Mouse (Mus musculus) gastrocnemius, postnatal 14 days (tissue): ENCODE measurements at regions not wholly inside any gene's neighbourhood (a gene's known extent, or its start where the extent isn't known, plus 50 kb on each side); places are given as distances from the start of the nearest gene placed in this dataset.
"Not testable (repeated sequence)": the region's sequence is repeated elsewhere in the genome, so short reads cannot be mapped to it uniquely, and the experiment has no call there.

ENCODE experiments used
- DNase-seq: peaks from one replicate; pipeline ENCODE4 v3.0.0; 2021; ENCODE audit warnings: mixed read lengths
- intact Hi-C: fragments of 180-260 bp; cut with DNase I; formaldehyde crosslinking; loops from one replicate; pipeline ENCODE4 v1.15.1; 2025; ENCODE audit warnings: low total_unique reads

DNA sequence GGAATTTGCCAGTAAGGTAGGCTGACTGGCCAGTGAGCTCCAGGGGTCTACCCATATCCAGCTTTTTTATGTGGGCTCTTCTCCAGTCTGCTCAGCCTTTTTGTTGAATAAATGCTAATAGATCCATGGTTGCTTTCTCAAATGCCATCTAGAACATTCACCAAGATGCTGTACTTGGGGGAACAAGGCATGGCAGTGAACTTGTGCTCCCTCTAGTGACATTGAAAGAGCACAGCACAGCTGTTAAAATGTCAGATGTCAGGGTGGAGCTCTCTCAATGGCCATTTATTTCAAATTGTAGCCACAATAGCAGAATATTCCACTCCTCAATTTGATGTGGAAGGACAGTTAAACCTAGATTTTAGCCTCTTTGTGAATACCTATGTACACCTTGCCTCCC, 86.3 kb downstream of the Kcnk1 start:
- intact Hi-C loops, result loop anchor here (5.0 kb wide), 1 partner anchor 129 kb away; no protein-coding TSS in a partner anchor
- DNase-seq, result no peak

DNA sequence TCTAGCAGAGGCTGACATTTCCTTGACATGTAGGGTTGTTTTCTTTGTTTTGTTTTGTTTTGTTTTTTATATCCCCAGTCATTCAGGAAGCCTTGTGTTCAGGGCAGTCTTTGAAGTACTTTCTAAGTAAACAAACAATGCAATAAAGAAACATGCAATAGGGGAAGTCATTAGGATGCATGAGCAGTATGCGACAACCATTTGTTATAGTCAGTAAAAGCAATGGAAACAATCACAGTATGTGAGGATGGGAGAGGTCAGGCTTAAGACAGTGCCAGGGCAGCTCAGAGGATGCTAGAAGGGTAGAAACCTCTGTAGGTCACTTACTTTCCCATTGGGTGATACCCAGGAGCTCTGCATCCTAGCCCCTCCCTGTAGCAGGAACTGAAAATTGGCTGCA, 87.9 kb downstream of the Kcnk1 start:
- intact Hi-C loops, result loop anchor here (5.0 kb wide), 1 partner anchor 131 kb away; no protein-coding TSS in a partner anchor
- no peak for DNase-seq

DNA sequence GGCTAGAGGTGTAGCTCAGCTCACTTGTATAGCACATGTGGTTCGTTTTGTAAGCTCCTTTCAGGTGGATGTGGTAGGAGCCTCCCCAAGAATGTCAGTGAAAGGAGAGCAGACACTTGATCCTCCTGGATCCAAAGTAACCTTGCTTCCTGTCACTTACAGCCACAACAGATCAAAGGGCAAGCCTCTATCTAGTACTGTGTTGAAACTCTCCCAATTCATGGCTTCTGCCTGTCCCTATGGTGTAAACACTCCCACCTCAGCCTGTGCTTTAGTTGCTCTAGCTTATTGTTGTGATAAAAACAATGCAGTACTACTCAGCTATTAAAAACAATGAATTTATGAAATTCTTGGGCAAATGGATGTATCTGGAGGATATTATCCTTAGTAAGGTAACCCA, 95.8 kb downstream of the Kcnk1 start:
- intact Hi-C loops, result no loop called here

DNA sequence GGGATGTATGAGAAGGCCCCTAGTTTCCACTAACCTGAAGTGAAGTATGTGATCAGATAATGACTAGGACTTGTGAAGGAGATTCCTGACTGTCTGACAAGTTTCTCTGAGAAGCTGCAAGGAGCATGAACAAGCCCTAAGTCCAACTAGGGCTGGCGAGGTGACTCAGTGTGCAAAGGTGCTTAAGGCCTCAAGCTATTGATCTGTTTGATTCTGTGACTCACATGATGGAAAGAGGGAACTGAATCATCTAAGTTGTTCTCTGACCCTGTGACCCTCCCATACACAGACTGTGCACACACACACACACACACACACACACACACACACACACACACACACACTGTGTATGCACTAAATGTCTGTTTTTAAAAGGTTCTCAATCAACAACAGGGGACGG, 99.0 kb downstream of the Kcnk1 start:
- intact Hi-C loops, result no loop called here
- DNase-seq, result no peak

More for the DNA sequence above, 95.8 kb downstream of the Kcnk1 start:
- DNase-seq, result no peak

DNA sequence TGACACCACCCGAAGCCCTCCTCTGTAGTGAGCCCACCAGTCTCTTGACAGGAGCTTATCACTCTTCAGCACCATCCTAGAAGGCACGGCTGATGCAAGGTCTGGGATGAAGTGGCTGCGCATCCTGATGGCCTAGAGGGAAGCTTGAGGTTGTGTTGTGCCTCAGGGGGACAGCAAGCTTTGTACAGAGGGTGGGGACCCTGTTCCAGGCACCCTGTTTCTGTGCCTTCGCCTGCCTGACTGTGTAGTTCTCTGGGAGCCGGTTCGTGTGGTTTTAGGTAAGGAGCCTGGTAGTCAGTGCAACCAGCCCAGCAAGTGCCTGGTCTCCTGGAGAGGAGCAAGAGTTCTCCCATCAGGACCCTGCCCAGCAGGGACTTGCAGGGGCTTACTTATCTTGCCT, 101.1 kb downstream of the Kcnk1 start:
- DNase-seq, result no peak
- intact Hi-C loops, result no loop called here

DNA sequence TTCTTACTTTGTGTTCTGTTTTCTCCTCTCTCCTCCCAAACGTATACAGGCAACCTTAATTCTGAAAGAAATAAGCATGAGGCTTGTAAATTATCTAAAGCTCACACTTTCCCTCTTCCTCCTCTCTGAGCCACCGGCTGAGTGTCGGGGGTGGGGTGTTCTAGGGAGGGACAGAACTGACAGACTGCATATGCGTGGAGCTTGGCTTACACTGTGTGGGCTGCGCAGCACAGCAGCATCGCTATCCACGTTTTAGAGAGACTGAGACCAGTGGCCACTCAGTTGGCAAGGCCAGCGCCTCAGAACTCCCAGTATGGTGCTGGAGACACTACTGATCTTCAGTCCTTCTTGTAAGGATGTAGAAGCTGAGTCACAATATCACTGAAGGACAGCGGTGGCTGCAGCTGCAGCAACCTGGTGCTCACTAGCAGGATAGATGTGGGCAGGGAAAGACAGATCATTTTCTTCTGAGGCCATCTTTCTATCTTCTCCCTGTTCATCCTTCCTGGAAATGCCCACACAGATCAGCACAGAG, 101.7 kb downstream of the Kcnk1 start:
- intact Hi-C loops, result no loop called here
- DNase-seq, result no peak

DNA sequence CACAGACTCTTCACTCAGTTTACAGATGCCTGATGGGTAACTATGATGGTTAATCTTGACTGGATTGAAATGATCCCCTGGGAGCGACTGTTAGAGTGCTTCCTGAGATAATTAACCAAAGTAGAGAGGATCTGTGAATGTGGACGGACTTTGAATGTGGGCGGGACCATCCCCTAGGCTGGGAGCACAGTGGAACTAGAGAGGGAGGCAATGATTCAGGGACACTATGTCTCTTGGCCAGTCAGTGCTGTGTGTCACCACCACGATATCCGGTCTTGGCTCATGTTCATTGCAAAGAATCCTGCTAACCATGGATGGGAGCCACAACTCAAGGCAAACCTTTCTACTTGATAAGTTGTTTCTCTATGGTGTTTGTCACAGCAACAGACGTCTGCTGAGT, 103.9 kb downstream of the Kcnk1 start:
- DNase-seq, result no peak
- intact Hi-C loops, result no loop called here

DNA sequence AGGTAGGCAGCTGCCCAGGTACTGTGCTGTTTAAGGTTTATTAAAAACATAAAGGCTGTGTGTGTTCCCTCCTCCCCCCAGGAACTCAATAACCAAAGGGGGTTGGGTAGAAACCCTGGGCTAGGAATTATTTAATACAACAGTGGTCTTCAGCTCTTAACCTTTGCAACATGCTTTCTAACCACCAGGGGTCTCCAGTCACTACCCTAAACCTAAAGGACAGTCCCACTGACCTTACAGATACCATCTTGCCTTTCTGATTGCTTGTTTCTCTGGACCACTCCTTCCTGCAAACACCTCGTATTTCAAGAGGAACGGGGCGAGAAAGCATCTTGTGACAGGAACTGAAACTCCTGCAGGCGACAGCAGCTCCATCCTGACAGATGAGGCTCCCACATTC, 104.9 kb downstream of the Kcnk1 start:
- DNase-seq, result no peak
- intact Hi-C loops, result no loop called here

DNA sequence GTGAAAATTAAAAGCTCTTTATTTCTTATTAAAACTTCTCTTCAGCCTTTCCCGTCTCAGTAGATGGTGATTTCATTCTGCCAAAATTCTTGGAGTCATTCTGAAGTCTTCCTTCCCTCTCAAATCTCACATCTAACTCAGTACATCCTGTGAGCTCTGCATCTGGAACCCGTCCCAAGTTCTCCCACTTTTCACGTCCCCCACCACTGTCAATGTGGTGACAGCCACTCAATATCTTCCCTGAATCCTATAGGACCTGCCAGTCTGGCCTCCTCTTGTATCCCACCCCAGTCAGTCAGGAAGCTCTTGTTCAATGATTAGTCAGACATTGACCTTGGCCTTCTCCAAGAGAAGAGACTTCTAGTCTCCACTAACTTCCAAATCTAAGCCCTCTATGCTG, 110.1 kb downstream of the Kcnk1 start:
- intact Hi-C loops, result no loop called here

DNA sequence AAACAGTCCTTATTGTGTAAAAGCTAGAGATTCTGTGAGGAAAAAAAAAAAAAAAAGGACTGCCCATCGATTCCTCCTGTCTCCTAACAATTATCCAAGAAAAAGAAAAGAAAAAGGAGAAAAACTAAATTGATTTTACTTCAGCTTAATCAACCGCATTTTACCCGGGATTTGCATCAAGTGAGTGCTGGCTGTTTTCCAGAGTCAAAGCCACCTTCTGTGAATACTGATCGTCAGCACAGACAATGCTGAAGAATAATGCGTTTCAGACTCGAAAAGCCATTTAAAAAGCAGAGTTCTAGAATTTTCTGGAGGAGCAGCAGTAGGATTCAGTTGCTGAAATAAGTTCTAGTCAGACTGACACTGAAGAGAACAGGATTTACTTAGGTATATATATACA, 131.1 kb downstream of the Kcnk1 start:
- no peak for DNase-seq
- intact Hi-C loops, result no loop called here

More for the DNA sequence above, 110.1 kb downstream of the Kcnk1 start:
- no peak for DNase-seq

DNA sequence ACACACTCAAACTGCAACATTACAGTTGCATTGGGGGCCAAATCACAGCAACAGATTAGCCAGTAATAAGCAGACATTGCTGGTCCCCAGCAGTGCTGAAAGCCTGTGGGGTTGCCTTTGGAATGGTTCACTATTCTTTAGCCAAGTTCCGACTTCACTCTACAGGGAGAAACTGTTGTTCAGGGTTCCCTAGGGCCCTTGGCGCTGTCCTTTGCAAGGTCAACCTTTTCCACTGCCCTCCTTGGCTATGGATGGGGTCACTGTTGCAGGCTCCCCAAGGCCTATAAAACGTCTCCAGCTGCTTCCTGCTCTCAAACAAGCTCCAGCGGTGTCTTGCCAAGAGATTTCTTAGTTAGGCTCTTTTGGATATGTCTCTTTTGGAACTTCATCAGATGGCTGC, 137.1 kb downstream of the Kcnk1 start:
- peak; percentile 16 for DNase-seq
- intact Hi-C loops, result no loop called here

DNA sequence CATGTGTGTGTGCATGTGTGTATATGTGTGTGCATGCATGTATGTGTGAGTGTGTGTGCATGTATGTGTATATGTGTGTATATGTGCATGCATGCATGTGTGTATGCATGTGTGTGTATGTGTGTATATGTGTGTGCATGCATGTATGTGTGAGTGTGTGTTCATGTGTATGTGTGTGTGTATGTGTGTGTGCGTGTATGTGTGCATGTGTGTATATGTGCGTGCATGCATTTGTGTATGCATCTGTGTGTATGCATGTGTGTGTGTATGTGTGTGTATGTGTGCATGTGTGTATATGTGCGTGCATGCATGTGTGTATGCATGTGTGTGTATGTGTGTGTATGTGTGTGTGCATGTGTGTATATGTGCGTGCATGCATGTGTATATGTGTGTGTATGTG, 137.9 kb downstream of the Kcnk1 start:
- intact Hi-C loops, result not testable (repeated sequence)

DNA sequence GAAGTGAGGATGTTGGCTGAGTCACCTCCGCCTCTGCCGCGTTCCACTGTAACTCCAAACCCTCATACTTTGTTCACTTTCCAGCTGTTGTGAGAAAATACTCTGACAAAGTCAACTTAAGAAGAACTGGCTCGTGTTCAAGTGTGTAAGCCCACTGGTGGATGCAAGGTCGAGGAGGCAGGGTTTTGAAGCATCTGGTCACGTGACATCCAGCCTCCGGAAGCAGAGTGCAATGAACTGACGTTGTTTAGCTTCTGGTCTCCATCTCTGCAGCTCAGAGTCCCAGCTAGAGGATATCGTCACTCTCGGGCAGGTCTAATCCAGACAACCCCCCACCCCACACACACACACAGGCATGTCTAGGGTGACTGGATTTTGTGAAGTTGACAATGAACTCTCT, 140.1 kb downstream of the Kcnk1 start:
- DNase-seq, result no peak
- intact Hi-C loops, result no loop called here

More for the DNA sequence above, 137.9 kb downstream of the Kcnk1 start:
- not testable (repeated sequence) for DNase-seq

DNA sequence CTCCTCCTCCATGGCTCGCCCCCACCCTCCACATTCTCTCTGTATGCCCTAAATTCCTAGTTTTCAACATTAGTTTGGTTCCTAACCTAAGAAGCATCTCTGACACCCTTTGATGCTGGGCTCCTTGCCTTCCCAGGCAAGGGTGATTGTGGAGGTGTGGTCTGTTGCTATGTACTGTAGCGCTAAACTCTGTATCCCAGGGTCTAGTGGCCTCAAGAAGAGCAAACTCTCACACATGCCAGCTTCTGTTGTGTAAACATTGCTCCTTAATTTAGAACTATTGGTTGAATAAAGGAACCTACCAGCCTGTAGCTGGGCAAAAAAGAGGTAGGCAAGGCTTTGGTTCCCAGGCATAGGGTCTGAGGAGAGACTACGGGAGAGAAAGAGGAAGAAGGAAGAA, 140.6 kb downstream of the Kcnk1 start:
- intact Hi-C loops, result no loop called here
- DNase-seq, result no peak

DNA sequence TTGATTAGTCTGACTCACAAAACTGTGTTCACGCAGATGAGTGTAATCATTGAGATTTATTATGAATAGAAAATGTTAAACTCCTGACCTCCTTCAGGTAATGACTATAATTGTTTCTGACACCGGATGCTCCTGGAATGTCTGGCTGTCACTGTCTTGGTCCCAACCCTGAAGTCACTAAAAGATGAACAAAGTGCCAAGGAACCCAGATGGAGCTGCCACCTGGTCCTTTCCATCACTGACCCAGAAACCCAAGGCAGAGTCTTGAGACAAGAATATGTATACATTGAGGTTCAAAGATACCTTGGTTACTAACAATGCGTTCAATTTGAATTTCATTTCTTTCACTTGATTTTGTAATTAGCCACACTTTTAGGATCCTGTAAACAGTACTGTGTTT, 142.0 kb downstream of the Kcnk1 start:
- DNase-seq, result no peak

DNA sequence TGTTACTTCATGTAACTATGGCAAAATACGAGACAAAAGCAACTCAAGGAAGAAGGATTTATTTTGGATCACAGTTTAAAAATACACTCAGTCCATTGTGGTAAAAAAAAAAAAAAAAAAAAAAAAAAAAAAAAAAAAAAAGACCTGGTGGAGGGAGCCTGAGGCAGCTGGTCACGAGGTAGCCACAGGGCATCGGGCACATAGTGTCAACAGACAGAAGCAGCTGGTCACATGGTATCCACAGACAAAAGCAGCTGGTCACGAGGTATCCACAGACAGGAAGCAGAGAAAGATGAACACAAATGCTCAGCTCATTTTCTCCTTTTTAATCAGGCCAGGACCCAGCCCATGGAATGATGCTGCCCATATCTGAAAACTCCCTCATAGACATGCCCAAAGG, 142.5 kb downstream of the Kcnk1 start:
- intact Hi-C loops, result no loop called here
- no peak for DNase-seq

More for the DNA sequence above, 142.0 kb downstream of the Kcnk1 start:
- intact Hi-C loops, result no loop called here

DNA sequence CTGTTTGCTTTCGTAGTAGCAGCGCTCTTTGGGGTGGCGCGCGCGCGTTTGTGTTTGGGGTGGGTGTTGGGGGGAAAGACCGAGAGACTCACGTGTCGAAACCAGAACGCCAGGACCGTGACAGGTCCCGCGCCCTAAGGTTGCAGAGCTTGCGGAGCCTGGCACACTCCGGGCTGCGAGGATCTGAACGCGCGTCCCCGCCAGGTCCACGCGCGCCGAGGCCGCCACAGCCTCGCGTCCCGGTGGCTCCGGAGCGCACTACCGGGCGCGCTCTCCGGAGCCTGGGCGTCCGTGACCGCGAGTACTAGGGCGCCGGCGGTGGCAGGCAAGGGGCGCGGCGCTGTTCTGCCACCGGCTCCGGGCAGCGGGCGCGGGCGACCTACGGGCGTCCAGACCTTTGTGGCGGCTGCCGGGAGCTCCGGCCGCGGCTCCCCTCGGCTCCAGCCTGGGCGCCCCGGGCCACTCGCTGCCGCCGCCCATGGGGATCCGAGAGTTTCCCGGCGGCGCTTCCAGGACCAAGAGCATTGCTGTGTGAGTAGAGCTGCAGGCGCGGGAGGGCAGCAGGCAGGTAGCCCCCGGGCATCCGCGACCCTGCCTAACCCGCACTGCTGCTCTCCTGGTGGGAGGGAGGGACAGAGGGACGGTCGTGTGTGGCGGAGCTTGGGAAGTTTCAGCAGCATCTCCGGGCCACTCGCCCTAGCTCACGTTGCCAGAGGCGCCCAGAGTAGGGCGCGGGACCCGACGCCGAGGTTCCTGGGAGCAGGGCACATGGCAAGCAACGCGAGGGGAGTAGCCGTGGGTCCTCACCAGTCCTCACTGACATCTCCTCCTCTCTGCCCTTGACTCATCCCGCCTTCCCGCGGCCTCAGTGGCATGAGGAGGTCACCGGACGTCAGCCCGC, 143.9 kb downstream of the Kcnk1 start:
- intact Hi-C loops, result no loop called here
- DNase-seq, result peak; percentile 19

DNA sequence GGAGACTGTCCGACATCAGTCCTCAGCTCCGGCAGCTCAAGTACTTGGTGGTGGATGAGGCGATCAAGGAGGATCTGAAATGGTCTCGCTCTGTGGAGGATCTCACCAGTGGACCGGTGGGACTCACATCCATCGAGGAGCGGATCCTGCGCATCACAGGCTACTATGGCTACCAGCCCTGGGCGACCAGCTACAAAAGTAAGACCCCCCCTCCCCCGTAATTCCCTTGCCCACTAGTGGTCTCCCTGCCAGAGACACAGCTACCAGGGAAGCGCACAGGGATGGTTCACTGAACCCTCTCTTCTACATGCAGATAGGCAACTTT, 144.5 kb downstream of the Kcnk1 start:
- no peak for DNase-seq
- intact Hi-C loops, result no loop called here

DNA sequence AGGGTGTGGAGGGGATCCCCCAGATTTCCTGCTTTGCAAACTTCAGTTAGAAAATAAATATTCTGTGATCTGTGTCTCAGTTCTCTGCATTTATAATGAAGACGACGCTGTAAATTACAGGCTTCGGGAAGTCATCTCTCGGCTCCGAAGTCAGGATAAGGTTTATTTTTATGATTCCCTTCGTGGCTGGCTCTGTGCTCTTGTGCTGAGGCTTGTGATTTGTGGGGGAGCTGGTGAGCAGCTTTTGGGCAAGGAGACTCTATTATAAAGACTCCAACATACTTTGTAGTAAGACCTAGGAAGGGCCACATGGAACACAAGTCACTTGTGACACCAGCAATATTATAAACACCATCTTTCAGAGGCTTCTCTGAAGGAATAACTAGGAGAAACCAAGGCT, 146.0 kb downstream of the Kcnk1 start:
- intact Hi-C loops, result no loop called here
- no peak for DNase-seq

DNA sequence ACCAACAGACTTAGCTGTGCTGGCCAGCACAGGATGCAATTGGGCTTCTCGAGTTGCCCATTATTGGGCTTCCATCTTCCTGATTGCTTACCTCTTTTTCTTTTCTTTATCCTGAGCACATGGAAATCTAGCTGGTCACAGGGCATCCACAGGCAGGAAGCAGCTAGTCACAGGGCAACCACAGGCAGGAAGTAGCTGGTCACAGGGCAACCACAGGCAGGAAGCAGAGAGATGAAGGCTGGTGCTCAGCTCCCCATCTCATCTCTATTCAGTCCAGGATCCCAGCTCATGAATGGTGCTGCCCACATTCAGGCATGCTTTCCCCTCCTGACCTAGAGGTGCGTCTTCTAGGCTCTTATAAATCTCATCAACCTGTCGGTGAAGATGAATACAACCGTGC, 146.8 kb upstream of the Slc35f3 start:
- intact Hi-C loops, result no loop called here
- DNase-seq, result no peak

DNA sequence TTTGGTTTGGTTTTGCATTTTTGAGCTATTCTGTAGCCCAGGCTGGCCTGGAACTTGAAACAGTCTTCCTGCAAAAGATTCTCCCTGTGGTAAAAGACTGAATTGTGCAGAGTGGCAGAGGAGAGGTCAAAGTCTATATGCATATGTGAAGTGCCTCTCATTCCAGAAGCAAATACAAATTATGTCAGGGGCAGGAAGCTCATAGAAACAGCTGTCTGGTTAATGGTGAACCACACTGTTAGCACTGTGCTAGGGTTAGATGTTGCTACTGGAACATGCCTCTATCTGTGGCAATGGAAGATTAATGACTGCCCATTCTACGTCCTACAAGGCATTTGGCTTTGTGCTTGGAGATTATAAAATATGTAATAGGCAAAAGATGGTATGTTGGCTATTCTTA, 144.4 kb upstream of the Slc35f3 start:
- no peak for DNase-seq
- intact Hi-C loops, result no loop called here
